Mouse (Mus musculus) olfactory bulb, adult 2 months (tissue): Measurements from ENCODE around the gene Slc26a8. TPM values are rescaled to one million over a fixed set of nuclear protein-coding genes. Genes with fewer than 3 reads are reported as not detected.

Experiments
- H3K27ac ChIP-seq: fragments of 200-500 bp; 2 replicates; pipeline ENCODE4 v1.5.1; 2012; ENCODE audit warnings: low read depth, low read length; ENCODE audit not compliant: insufficient read depth
- H3K4me1 ChIP-seq: fragments of 200-500 bp; 2 replicates; pipeline ENCODE4 v1.6.1; 2012; ENCODE audit warnings: low read length; ENCODE audit not compliant: control insufficient read depth, insufficient read depth
- H3K4me3 ChIP-seq: fragments of 200-500 bp; 2 replicates; pipeline ENCODE4 v1.5.1; 2012; ENCODE audit warnings: mild to moderate bottlenecking, low read depth, low read length, moderate library complexity; ENCODE audit not compliant: insufficient read depth
- CTCF ChIP-seq: fragments of 200-500 bp; IDR thresholded peaks from 2 replicates; pipeline ENCODE4 v1.5.1; 2012; ENCODE audit warnings: low read depth, mild to moderate bottlenecking, low read length, moderate library complexity; ENCODE audit not compliant: insufficient read depth
- POLR2A ChIP-seq: fragments of 200-500 bp; IDR thresholded peaks from 2 replicates; pipeline ENCODE4 v1.6.1; 2012; ENCODE audit warnings: mild to moderate bottlenecking, low read depth, low read length, moderate library complexity; ENCODE audit not compliant: insufficient read depth
- WGBS: fragments of 180-500 bp; shearing (Covaris S2); methylation state at CpG from one replicate; pipeline ENCODE4 v1.1.7; 2018; 5-methylcytosine and 5-hydroxymethylcytosine counted together
- polyA plus RNA-seq: library from polyadenylated mRNA; stranded (reverse); fragments of >200 nt; gene quantifications from 2 replicates; pipeline ENCODE4 v1.2.4, GENCODE M21; 2012; ENCODE audit warnings: low replicate concordance; ENCODE audit not compliant: missing spikeins, insufficient read depth, insufficient read length

Slc26a8 gene
- polyA plus RNA-seq, 1 experiment: not detected

DNA sequence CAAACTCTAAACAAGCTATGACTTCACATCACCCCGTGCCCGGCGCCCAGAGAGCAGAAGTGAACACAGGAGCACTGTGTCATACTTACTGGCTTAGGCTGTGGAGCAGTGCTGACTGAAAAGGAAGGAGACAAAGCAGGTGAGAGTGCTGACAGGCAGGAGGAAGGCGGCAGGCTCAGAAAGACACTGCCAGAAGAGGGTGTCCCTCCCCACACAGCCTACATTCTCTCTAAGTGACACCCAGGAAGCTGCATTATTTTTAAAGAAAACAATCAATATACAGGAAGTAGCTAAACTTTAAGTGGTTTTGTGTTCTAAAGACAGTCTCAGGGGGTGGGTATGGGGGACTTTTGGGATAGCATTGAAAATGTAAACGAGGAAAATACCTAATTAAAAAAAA, 89.3 kb downstream of the Slc26a8 start:
- TF ChIP-seq CTCF: no peak
- TF ChIP-seq POLR2A: no peak
- Histone ChIP-seq H3K27ac (no peak overlapping the region), H3K4me1 (peaks cover 11% of the 10 kb centered on the region), H3K4me3 (no peak overlapping the region)
- WGBS: 80% methylated on average over 5 of the region's 5 CpGs

GRCm38 (mm10) chr17:28593965-28594364, 96.1 kb downstream of the Slc26a8 start:
- Histone ChIP-seq H3K4me3 (no peak overlapping the region), H3K4me1 (peaks cover 2% of the 10 kb centered on the region; the same call in 1 of the 2 replicates), H3K27ac (no peak overlapping the region)
- 53% methylated on average over 4 of the region's 4 CpGs for WGBS
- TF ChIP-seq CTCF (no peak), POLR2A (no peak)

DNA sequence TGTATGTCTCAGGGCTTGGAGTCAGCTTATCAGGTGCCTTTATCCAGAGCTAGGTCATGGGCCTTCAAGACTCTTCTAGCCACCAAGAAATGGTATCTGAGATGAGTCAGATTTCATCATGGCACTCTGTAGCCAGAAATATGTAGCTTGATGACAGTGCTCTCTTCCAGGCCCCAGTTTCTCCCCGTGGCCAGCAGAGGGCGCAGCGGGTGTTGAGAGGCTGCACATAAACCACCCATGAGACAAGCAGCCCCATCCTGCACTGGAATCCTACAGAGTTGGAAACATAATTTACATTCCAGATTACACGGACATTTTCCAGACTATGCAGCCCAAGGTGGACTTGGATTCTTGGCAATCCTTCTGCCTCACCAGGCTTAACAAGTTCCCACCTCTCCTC, 97.0 kb downstream of the Slc26a8 start:
- WGBS: 10% methylated on average over 4 of the region's 4 CpGs
- peaks cover 2% of the 10 kb centered on the region; the same call in 1 of the 2 replicates for H3K4me1 ChIP-seq
- no peak overlapping the region for H3K27ac ChIP-seq
- H3K4me3 ChIP-seq: no peak overlapping the region
- no peak for TF ChIP-seq POLR2A
- TF ChIP-seq CTCF: peak; percentile 81

DNA sequence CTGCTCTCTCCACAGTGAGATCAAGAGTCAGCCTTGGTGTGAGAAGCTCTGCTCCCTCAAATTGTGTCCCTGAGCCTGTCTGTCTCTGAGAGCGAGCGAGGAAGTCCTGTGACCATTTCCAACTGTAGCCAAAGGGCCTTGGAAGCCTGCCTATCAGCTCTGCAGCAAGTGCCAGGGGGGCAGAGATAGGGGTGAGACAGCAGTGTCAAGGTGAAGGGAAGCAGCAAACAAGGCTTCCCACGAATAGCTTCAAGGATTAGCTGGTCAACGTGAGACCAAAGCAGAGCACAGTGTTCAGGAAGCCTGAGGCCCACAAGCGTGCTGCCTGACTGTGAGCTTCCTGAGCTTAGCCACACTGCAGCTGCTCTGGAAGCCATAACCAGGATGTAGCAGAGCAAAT, 98.6 kb downstream of the Slc26a8 start:
- H3K27ac ChIP-seq: no peak overlapping the region
- no peak for TF ChIP-seq POLR2A
- TF ChIP-seq CTCF: no peak
- H3K4me3 ChIP-seq: no peak overlapping the region
- H3K4me1 ChIP-seq: peaks cover 2% of the 10 kb centered on the region; the same call in 1 of the 2 replicates
- 92% methylated on average over 5 of the region's 5 CpGs for WGBS

GRCm38 (mm10) chr17:28590596-28590995, 99.4 kb downstream of the Slc26a8 start:
- TF ChIP-seq POLR2A (no peak), CTCF (no peak)
- peaks cover 2% of the 10 kb centered on the region; the same call in 1 of the 2 replicates for H3K4me1 ChIP-seq
- WGBS: 81% methylated on average over 3 of the region's 3 CpGs
- H3K27ac ChIP-seq: no peak overlapping the region
- no peak overlapping the region for H3K4me3 ChIP-seq

- Histone ChIP-seq H3K4me1 (no peaks in the 10 kb centered on the region; the same call in 1 of the 2 replicates), H3K4me3 (no peak overlapping the region), H3K27ac (no peak overlapping the region)
- WGBS: 46% methylated on average over 2 of the region's 2 CpGs
- no peak for TF ChIP-seq CTCF
- TF ChIP-seq POLR2A: no peak
These were observed 101.4 kb downstream of the Slc26a8 start for GRCm38 (mm10) chr17:28588591-28588990.

Other genes with a start within 250 kb of the Slc26a8 start
- 185 TPM in 1 of 2 replicates, not detected in the other for gene Fkbp5, start 172.7 kb downstream of the Slc26a8 start, polyA plus RNA-seq
- gene Armc12, start 159.4 kb downstream of the Slc26a8 start, polyA plus RNA-seq: not detected in 2 replicates
- gene Clpsl2, start 140.8 kb downstream of the Slc26a8 start, polyA plus RNA-seq: not detected in 2 replicates
- not detected in 2 replicates for gene Clps, start 129.5 kb downstream of the Slc26a8 start, polyA plus RNA-seq
- gene Lhfpl5, start 114.6 kb downstream of the Slc26a8 start, polyA plus RNA-seq: not detected in 2 replicates
- gene Srpk1, start 67.5 kb downstream of the Slc26a8 start, polyA plus RNA-seq: 455 TPM in 1 of 2 replicates, not detected in the other
- not detected in 2 replicates for gene Mapk14, start 1.1 kb upstream of the Slc26a8 start, polyA plus RNA-seq
- not detected in 2 replicates for gene AC170998.1, start 35.9 kb upstream of the Slc26a8 start, polyA plus RNA-seq
- gene Mapk13, start 79.1 kb upstream of the Slc26a8 start, polyA plus RNA-seq: not detected in 2 replicates
- not detected in 2 replicates for gene Brpf3, start 110.9 kb upstream of the Slc26a8 start, polyA plus RNA-seq
- not detected in 2 replicates for gene Pnpla1, start 168.2 kb upstream of the Slc26a8 start, polyA plus RNA-seq
- gene 4930539E08Rik, start 225.1 kb upstream of the Slc26a8 start, polyA plus RNA-seq: not detected in 2 replicates